Mouse (Mus musculus) 3T3-L1 (cell line): ENCODE measurements around the gene Slc27a3.

ENCODE experiments used
- DNase-seq: peaks from one replicate; pipeline ENCODE4 v3.0.0-alpha.2; 2015; ENCODE audit warnings: low read depth, low spot score

Slc27a3 gene

GRCm38 (mm10) chr3:90342853-90343252 lies 46.9 kb downstream of the Slc27a3 start:
- DNase-seq: peak; percentile 39

GRCm38 (mm10) chr3:90340177-90340576 lies 49.6 kb downstream of the Slc27a3 start:
- DNase-seq: no peak

DNA sequence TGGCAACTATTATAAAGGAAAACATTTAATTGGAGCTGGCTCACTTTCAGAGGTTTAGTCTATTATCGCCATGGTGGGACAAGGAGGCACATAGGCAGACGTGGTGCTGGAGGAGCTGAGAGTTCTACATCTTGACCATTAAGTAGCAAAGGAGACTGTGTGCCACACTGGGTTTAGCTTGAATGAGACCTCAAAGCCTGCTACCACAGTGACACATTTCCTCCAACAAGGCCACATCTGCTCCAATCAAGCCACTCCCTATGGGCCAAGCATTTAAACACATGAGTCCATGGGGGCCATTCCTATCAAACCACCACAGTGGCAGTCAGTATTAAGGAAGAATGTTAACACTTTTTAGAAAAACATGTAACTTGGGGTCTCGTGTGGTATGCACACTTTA lies 51.5 kb downstream of the Slc27a3 start:
- DNase-seq: no peak

DNA sequence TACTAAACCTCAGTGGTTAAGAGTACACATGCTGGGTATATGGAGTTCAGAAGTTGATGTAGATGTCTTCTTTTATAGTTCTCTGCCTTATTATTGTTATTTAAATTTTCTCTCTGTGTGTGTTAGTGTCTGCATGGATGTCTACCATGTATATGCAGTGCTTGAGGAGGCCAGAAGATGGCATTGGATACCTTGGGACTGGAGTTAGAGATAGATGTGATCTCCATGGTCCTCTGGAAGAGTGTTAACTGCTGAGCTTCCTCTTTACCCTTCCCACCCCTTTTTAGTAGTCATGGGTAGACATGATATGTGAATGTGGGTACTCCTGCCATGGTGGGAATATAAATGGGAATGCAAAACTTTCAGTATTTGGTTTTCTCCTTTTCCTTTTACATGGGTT lies 54.2 kb downstream of the Slc27a3 start:
- no peak for DNase-seq
